Mouse (Mus musculus) hindbrain, embryonic 16.5 days (tissue): Measurements from ENCODE around the gene Pdk4. TPM values are rescaled to one million over a fixed set of nuclear protein-coding genes. Genes with fewer than 3 reads are reported as not detected.

Experiments used
- ATAC-seq: fragments of 200-750 bp; cut with Nextera tagmentation; 2 replicates; pipeline ENCODE4 v1.8.0; 2017; ENCODE audit warnings: moderate TSS enrichment, moderate library complexity
- H3K27ac ChIP-seq: fragments of 300-500 bp; sonication (generic); 2 replicates; pipeline ENCODE4 v1.5.1; 2014; ENCODE audit warnings: low read depth, mild to moderate bottlenecking, control low read depth, low read length, moderate library complexity
- H3K27me3 ChIP-seq: fragments of 300-500 bp; sonication (generic); replicated peaks from 2 replicates; pipeline ENCODE4 v1.6.1; 2014; ENCODE audit warnings: low read length; ENCODE audit not compliant: control insufficient read depth, insufficient read depth
- H3K36me3 ChIP-seq: fragments of 300-500 bp; sonication (generic); 2 replicates; pipeline ENCODE4 v1.6.1; 2014; ENCODE audit warnings: mild to moderate bottlenecking, low read length, moderate library complexity, mixed read lengths; ENCODE audit not compliant: control insufficient read depth, insufficient read depth
- H3K4me1 ChIP-seq: fragments of 300-500 bp; sonication (generic); 2 replicates; pipeline ENCODE4 v1.6.1; 2014; ENCODE audit warnings: low read depth, low read length; ENCODE audit not compliant: control insufficient read depth, insufficient read depth
- H3K4me2 ChIP-seq: fragments of 300-500 bp; sonication (generic); 2 replicates; pipeline ENCODE4 v1.6.1; 2014; ENCODE audit warnings: mild to moderate bottlenecking, low read length, control low read depth, moderate library complexity
- H3K4me3 ChIP-seq: fragments of 300-500 bp; sonication (generic); 2 replicates; pipeline ENCODE4 v1.5.1; 2014; ENCODE audit warnings: mild to moderate bottlenecking, low read length, control low read depth, moderate library complexity
- H3K9ac ChIP-seq: fragments of 300-500 bp; sonication (generic); 2 replicates; pipeline ENCODE4 v1.6.1; 2014; ENCODE audit warnings: low read depth, mild to moderate bottlenecking, control low read depth, low read length, moderate library complexity
- H3K9me3 ChIP-seq: fragments of 300-500 bp; sonication (generic); 2 replicates; pipeline ENCODE4 v1.6.1; 2014; ENCODE audit warnings: mild to moderate bottlenecking, low read length, moderate library complexity; ENCODE audit not compliant: control insufficient read depth
- WGBS: fragments of 180-500 bp; shearing (Covaris S2); extraction: QIAGEN DNeasy Blood & Tissue Kit; methylation state at CpG from one replicate; pipeline ENCODE4 v1.1.7; 2014; 5-methylcytosine and 5-hydroxymethylcytosine counted together
- polyA plus RNA-seq: library from polyadenylated mRNA; unstranded; fragments of >200 nt; fragmentation: Nextera tagmentation; extraction: Ambion mirVana; gene quantifications from 2 replicates; pipeline ENCODE4 v1.2.1, GENCODE M21; 2015

Pdk4 gene
- polyA plus RNA-seq, 1 experiment from 2014 or later, result 2.4 TPM

DNA sequence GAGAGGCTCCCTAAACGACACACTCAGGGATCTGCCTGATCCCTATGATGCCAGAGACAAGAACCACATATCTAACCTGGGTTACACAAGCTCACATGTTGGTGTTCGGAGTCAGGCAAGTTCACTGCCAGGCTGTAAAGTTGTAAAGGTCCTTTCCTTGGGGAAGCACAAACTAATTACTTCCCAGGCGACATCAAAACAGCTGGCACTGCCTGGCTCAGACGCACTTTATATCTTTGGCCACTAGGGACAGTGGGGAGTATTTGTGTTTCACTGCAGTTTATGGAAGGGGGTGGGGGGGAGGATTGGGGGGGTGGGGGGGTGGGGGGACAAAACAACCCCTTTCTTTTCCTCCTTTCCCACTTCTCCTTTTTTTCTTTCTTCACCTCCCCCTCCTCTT is 58.4 kb downstream of the Pdk4 start:
- Histone ChIP-seq H3K27me3 (no peaks in the 10 kb centered on the region; the same call in 1 of the 2 replicates), H3K9ac (no peak overlapping the region), H3K27ac (no peak overlapping the region), H3K4me3 (no peak overlapping the region), H3K4me1 (peaks cover 3% of the 10 kb centered on the region; the same call in 1 of the 2 replicates), H3K9me3 (no peaks in the 10 kb centered on the region), H3K4me2 (no peak overlapping the region), H3K36me3 (no peaks in the 10 kb centered on the region)
- ATAC-seq, result no peak
- 45% methylated on average over 4 of the region's 4 CpGs for WGBS

GRCm38 (mm10) chr6:5433887-5434286 is 62.2 kb downstream of the Pdk4 start:
- no peaks in the 10 kb centered on the region for H3K27me3 ChIP-seq
- H3K9ac ChIP-seq, result no peak overlapping the region
- peak; percentile 72 for ATAC-seq
- no peak overlapping the region for H3K4me2 ChIP-seq
- no peaks in the 10 kb centered on the region for H3K9me3 ChIP-seq
- no peak overlapping the region for H3K27ac ChIP-seq
- no peak overlapping the region for H3K4me3 ChIP-seq
- no peaks in the 10 kb centered on the region for H3K36me3 ChIP-seq
- no peaks in the 10 kb centered on the region for H3K4me1 ChIP-seq
- WGBS, result 73% methylated on average over 2 of the region's 2 CpGs

Other genes with a start within 250 kb of the Pdk4 start
- 5.6 and 6.2 TPM in 2 replicates for gene Pon3, start 240.0 kb downstream of the Pdk4 start, polyA plus RNA-seq
- 40.7 and 41.3 TPM in 2 replicates for gene Pon2, start 197.9 kb downstream of the Pdk4 start, polyA plus RNA-seq
- 15.4 and 16.9 TPM in 2 replicates for gene Asb4, start 112.9 kb downstream of the Pdk4 start, polyA plus RNA-seq
- gene Dync1i1, start 229.3 kb upstream of the Pdk4 start, polyA plus RNA-seq, result 44.9 and 49.9 TPM in 2 replicates